Mouse (Mus musculus): Measurements from ENCODE around the gene Gatd1. TPM values are rescaled to one million over a fixed set of nuclear protein-coding genes. Genes with fewer than 3 reads are reported as not detected.
A peak's percentile ranks its signal among the peaks of the same experiment; 100 is the strongest.

The Gatd1 gene
- total RNA-seq, 2 experiments from 2014 or later: 12.5 to 12.9 TPM

DNA sequence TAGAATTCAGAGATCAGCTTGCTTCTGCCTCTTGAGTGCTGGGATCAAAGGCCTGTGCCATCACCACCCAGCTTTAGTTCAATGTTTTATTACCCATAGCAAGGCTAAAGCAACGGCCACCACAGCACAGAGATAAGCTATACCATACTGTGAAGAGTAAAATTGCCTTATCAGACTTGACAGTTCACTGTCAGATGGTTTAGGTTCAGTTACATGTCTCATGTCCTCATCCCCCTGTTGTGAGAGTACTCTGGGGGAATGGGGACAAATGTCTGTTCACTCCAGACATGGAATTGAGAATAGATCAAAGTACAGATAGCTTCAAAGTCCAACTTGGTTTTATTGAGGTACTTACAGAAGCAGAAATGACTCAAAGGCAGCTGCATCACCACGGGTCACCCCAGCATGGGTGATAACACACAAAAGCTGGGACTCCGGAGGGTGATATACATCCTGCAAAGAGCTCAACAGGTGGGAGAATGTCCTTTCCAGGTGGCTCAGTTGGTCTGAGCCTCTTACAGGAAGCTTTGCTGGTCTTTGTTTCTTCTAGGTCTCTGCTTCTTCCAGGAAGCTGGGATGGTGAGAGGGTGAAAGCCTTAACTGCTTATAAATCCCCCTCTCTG is 25.3 kb downstream of the Gatd1 start:
- DNase-seq: no peak

DNA sequence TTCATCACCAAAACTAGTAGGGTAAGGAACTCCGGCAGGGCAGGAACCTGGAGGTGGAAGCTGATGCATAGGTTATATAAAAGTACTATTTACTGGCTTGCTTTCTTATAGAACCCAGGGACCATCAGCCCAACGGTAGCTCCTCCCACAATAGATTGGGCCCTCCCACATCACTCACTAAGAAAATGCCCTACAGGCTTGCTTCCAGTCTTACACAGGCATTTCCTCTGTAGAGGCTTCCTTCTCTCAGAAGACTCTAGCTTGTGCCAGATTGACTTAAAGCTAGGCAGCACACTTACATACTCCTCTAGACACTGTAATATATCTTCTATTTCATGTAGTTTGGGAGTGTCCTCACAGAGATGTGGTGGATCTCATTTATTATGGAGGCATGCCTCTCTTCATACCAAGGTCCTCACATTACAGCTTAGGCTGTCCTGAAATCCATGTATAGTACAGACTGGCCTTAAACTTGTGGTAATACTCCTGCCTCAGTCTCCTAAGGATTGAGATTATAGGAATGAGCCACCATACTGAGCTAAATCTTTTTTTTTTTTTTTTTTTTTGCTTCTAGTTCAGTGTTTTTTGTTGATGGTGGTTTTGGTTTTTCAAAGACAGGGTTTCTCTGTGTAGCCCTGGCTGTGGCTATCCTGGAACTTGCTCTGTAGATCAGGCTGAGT is 26.0 kb downstream of the Gatd1 start:
- DNase-seq: no peak

DNA sequence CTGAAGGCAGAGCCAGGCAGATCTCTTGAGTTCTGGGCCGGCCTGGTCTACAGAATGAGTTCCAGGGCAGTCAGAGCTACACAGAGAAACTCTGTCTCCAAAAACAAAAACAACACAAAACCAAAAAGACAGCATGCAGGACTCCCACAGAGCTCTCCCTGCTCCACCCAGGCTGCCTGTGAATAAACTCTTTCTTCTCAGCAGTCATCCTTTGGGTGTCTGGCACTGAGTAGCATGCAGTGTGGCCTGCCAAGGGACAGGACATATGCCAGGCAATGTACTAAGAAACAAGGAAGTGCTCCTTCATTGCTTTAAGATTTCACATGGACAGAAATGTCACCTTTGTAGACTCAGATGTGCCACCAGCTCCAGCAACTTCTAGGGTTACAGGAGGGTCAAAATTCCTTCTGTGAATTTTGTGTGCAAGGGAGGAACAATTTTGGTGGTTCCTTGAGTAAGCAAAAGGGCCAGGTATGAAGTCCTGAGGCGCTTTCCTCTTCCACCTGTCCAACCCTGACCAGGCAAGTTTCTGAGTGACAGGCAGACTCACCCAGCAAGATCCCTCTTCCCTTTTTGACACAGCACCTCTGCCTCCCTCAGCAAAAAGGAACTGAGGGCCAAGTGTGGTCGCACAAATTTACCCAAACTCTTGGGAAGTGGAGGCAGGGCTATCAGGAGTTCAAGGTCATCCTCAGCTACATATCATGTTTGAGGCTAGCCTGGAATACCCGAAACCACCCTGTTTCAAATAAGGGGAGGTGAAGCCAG is 32.7 kb downstream of the Gatd1 start:
- no peak for DNase-seq

DNA sequence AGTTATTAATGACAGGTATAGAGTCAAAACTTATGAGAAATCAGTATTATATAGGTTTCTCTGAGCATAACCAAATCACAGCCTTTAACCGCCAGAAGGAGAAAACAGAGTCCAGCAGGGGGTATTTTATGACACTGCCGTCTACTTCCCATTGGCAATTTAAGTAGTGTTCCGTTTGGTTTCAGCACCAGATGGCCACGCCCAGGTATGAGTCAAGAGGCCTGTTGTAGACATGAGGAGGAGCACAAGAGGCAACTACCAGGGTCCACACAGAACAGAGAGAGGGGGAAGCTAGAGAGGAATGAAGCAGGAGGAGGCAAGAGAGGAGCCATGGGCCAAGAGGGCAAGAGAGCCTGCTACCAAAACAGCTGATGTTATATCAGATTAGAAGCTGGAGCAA is 34.4 kb downstream of the Gatd1 start:
- DNase-seq: no peak

DNA sequence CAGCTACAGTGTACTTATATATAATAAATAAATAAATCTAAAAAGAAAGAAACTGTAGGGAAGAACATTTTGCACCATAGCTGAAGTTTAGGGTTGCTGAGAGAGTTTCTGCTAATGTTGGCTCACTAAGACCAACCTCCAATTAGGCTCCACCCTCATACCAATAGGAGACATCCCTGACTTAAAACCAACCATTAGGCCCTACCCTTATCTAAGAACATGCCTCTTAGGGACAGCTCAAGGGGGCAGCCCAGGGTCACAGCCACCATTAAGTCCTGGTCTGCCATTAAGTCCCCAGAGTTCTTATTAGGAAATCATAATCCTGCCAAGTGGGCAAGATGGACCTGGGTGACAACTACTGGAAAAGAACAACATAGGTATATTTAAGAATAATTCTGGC is 39.5 kb downstream of the Gatd1 start:
- DNase-seq: no peak

DNA sequence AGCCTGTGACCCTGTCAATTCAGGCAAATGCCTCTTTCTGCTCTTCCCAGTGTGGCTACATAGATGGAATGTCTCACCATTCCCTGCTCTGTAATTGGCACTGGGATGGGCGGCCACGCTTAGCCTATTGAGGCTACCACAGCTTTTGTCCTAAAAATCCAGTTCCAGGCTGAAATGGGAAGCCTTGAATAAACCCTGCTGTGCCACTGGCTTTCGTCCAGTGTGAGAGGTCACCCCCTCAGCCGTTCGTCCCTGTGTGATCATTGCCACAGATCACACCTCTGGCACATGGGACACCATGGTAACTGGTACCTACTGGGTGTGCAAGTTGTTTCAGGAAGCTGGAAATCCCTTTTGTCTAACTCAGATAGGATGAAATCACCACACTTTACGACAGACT is 40.3 kb downstream of the Gatd1 start:
- DNase-seq: no peak

DNA sequence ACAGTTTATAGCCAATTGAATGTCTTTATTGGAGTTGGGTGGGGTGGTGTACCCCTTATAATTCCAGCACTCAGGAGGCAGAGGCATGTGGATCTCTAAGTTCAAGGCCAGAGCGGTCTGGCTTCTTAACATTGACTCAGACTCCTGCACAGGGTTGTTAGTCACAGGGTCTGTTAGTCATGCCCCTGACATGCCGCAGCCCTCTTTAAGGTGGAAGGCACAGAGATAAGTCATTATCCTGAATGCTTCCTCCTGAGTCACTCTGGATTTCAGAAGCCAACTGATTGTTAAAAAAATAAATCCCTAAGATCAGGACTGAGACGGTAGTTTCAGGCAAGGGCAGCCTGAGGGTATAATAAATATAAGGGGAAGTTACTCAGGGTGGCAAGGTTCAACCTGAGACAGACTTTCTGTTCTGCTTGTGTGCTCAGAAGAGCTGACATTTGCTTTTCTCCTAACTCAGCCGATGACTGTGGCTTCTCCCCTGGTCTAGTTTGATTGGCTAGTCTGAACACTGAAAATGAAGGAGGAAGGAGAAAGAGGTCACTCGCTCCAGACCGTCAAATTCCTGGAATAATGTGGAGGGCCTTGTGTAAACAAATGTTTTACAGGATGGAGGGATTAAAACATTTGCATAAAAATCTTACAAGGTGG is 41.9 kb downstream of the Gatd1 start:
- no peak for DNase-seq

DNA sequence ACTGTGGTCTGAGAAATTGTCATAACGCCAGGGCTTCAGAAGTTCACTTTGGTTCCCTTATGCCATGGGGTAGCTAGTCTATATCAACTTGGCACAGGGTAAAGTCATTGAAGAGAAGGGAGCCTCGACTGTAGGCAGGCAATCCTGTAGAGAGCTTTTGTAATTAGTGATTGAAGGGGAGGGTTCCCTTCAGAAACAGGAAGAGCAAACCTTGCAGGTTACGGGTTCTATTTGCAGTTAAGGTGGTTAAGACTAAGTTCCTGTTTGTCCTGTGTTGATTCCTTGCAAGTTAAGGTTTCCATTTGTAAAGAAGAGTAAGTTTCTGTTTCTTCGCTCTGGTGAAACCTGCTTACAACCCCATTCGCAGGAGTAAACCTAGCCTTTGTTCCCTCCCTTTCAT is 44.0 kb downstream of the Gatd1 start:
- no peak for DNase-seq

DNA sequence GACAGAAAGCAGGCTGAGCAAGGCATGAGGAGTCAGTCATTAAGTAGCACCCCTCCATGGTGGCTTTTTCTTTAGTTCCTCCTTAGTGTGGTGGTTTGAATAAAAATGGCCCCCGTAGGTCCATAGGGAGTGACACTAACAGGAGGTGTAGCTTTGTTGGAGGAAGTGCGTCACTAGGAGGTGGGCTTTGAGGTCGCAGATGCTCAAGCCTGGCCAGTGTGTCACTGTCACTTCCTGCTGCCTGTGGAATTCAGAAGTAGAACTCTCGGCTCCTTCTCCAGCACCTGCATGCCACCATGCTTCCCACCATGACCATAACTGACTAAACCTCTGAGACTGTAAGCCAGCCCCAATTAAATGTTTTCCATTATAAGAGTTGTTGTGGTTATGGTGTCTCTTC is 46.6 kb downstream of the Gatd1 start:
- DNase-seq: no peak

DNA sequence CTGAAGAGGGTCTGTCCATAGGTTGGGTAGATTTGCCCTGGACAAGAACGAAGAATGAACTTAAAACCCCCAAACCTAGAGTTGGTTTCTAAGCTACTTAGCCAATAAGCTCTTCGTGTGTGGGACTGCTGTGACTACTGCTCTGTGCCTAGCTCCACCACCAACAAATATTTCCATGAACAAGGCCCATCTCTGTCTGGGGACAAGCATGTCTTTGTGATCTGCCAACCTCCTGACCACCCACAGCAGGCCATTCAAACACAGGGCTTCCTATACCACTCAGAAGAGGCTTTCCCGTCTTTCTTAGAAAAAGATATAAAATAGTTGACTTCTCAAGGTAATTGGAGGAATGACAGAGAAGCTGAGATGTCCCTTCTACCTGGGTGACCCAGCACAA is 48.9 kb downstream of the Gatd1 start:
- no peak for DNase-seq

DNA sequence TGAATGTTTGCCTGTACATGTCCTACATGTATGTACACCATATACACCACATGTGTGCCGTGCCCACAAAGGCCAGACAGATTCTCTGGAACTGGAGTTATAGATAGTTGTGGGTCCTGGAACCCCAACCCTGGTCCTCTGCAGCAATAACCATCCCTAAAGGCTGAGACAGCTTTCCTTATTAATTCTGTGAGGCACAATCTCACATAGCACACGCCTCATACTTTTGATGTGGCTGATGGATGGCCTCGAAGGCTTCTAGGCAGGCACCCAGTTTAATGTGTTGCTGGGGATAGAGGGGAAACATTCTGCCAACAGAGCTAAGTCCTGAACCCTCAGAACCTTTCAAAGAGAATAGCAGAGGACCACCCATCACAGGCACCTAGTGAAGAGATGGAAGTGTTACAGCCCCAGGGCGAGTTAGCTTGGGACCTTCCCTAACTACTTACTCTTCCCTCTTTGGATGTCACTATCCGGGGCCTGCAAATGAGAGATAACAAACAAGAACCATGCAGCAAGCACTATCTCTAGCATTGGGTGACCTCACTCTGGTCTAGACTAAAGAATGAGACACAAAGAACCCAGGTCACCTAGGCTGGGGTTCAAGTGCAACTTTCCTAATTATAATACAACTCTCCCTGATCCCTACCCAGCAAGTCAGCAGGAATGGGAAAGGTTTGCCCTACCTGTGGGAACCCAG is 49.4 kb downstream of the Gatd1 start:
- no peak for DNase-seq

DNA sequence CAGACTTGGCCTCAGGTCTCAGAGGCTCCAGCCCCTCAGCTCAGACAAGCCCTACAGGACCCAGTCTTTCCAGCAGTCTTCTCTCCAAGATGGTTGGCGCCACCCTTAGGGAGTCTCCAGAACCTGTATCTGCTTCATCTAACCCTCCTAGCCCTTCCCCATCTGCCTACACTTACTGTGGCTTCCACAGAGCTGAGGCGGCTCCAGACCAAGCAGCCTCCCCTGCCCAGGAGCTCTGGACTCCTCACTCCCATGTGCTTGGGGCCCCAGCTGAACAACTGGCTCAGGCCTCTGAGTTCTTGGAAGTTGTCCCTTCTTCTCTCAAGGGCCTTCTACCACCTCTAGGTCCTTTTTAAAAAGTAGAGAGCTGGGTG is 50.2 kb downstream of the Gatd1 start:
- no peak for DNase-seq

DNA sequence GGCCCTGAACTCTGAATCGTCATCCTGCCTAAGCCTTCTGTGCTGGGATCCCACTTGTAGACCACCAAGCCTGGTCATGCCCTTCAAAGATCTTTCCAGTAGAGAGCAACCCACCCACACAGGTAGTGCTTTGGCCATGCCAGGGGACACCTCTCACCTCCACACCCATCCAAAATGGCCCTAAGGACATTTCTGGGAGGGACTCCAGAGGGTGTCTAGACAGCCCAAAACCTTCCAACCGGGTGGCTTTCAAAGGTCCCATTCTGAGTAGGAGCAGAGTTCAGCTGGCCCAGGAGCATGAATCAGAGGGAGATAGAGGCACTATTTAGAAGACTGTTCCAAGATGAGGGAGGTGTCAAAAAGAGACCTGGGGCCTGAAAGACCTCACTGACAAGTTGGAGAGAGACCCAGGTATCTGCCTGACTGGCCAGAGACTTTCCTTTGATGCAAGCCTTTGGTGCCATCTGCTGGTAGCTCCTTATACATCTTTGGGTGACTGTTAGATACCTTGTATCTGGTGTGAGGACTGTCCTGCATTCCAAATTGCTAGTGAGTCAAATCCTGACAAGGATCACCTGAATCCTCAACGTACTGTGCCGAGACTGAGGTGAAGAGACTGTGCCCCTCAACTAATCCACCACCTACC is 50.7 kb downstream of the Gatd1 start:
- peak; percentile 81 for DNase-seq

DNA sequence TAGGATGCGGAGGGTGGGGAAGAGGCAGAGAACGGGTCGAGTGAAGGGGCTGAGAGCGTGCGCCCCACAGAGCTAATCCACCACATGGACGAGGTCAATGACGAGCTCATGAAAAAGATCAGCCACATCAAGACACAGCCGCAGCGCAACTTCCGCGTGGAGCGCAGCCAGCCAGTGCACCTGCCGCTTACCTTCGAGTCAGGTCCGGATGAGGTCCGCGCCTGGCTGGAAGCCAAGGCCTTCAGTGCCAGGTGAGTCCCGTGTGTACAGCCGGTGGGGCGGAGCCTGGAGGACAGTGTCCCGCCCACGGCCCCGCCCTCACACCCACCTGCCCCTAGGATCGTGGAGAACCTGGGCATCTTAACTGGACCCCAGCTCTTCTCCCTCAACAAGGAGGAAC is 52.4 kb downstream of the Gatd1 start:
- DNase-seq: no peak

Other genes starting within 250 kb of the Gatd1 start
- 10 to 100 TPM; 73.9 to 84.0 TPM for gene Rnh1, start 241.3 kb downstream of the Gatd1 start, total RNA-seq (2021)
- 100 to 1,000 TPM; 105 to 119 TPM for gene Hras, start 220.1 kb downstream of the Gatd1 start, total RNA-seq (2021)
- 1 to 10 TPM; 4.3 to 4.5 TPM for gene Lrrc56, start 220.0 kb downstream of the Gatd1 start, total RNA-seq (2021)
- not detected for gene Lmntd2, start 200.1 kb downstream of the Gatd1 start, total RNA-seq (2021)
- gene Rassf7, start 198.3 kb downstream of the Gatd1 start, total RNA-seq (2021): 1 to 10 TPM; 4.1 to 6.1 TPM
- 10 to 100 TPM; 44.3 to 52.2 TPM for gene Phrf1, start 185.4 kb downstream of the Gatd1 start, total RNA-seq (2021)
- 1 to 10 TPM; 1.3 to 1.4 TPM for gene Irf7, start 147.7 kb downstream of the Gatd1 start, total RNA-seq (2021)
- gene Cdhr5, start 137.3 kb downstream of the Gatd1 start, total RNA-seq (2021): not detected
- gene Sct, start 135.0 kb downstream of the Gatd1 start, total RNA-seq (2021): not detected
- gene Drd4, start 122.1 kb downstream of the Gatd1 start, total RNA-seq (2021): not detected
- gene Deaf1, start 86.4 kb downstream of the Gatd1 start, total RNA-seq (2021): 10 to 100 TPM; 27.8 to 30.6 TPM
- gene Tmem80, start 86.4 kb downstream of the Gatd1 start, total RNA-seq (2021): 10 to 100 TPM; 15.9 to 16.3 TPM
- gene Eps8l2, start 75.3 kb downstream of the Gatd1 start, total RNA-seq (2021): 1 to 10 TPM; 1.9 TPM
- gene Taldo1, start 21.9 kb downstream of the Gatd1 start, total RNA-seq (2021): 100 to 1,000 TPM; 126 to 134 TPM
- 1 to 10 TPM; 1.5 to 1.6 TPM for gene Cend1, start 15.4 kb upstream of the Gatd1 start, total RNA-seq (2021)
- gene Slc25a22, start 23.8 kb upstream of the Gatd1 start, total RNA-seq (2021): 10 to 100 TPM; 30.5 to 32.3 TPM
- gene Pidd1, start 29.9 kb upstream of the Gatd1 start, total RNA-seq (2021): 1 to 10 TPM; 5.9 to 6.4 TPM
- 1,000 to 10,000 TPM; 1,146 to 1,184 TPM for gene Rplp2, start 33.2 kb upstream of the Gatd1 start, total RNA-seq (2021)
- gene Pnpla2, start 41.1 kb upstream of the Gatd1 start, total RNA-seq (2021): 100 to 1,000 TPM; 118 to 127 TPM
- gene Cracr2b, start 47.0 kb upstream of the Gatd1 start, total RNA-seq (2021): 10 to 100 TPM; 17.6 to 20.1 TPM
- 100 to 1,000 TPM; 229 to 230 TPM for gene Cd151, start 53.3 kb upstream of the Gatd1 start, total RNA-seq (2021)
- gene Polr2l, start 61.0 kb upstream of the Gatd1 start, total RNA-seq (2021): 10 to 100 TPM; 49.6 to 52.4 TPM
- gene Tspan4, start 61.1 kb upstream of the Gatd1 start, total RNA-seq (2021): 10 to 100 TPM; 37.2 to 38.0 TPM
- 10 to 100 TPM; 36.5 to 36.6 TPM for gene Chid1, start 125.7 kb upstream of the Gatd1 start, total RNA-seq (2021)
- 10 to 100 TPM; 61.1 to 61.4 TPM for gene Ap2a2, start 148.0 kb upstream of the Gatd1 start, total RNA-seq (2021)
- gene Muc6, start 241.2 kb upstream of the Gatd1 start, total RNA-seq (2021): not detected

Measured in heart, postnatal 4 days (tissue).